Mouse (Mus musculus) thymus, adult 2 months (tissue): ENCODE measurements around the gene Skida1. TPM values are rescaled to one million over a fixed set of nuclear protein-coding genes. Genes with fewer than 3 reads are reported as not detected.
A peak's percentile ranks its signal among the peaks of the same experiment; 100 is the strongest.

Source experiments
- DNase-seq: peaks from one replicate; pipeline ENCODE4 v3.0.0; 2021
- H3K27ac ChIP-seq: fragments of 200-500 bp; 2 replicates; pipeline ENCODE4 v1.5.1; 2012; ENCODE audit warnings: low read length, control low read depth; ENCODE audit not compliant: control insufficient read depth, insufficient read depth
- H3K27me3 ChIP-seq: fragments of 200-500 bp; 2 replicates; pipeline ENCODE4 v1.6.1; 2012; ENCODE audit warnings: mild to moderate bottlenecking, low read length, moderate library complexity, mixed read lengths; ENCODE audit not compliant: control insufficient read depth, insufficient read depth
- H3K36me3 ChIP-seq: fragments of 200-500 bp; 2 replicates; pipeline ENCODE4 v1.6.1; 2012; ENCODE audit warnings: mild to moderate bottlenecking, low read length, moderate library complexity; ENCODE audit not compliant: control insufficient read depth, insufficient read depth
- H3K4me1 ChIP-seq: fragments of 200-500 bp; replicated peaks from 2 replicates; pipeline ENCODE4 v1.6.1; 2012; ENCODE audit warnings: low read length; ENCODE audit not compliant: control insufficient read depth, insufficient read depth
- H3K4me3 ChIP-seq: fragments of 200-500 bp; 2 replicates; pipeline ENCODE4 v1.5.1; 2012; ENCODE audit warnings: mild to moderate bottlenecking, low read length, control low read depth, moderate library complexity; ENCODE audit not compliant: control insufficient read depth, insufficient read depth
- CTCF ChIP-seq: fragments of 200-500 bp; IDR thresholded peaks from 2 replicates; pipeline ENCODE4 v1.5.1; 2012; ENCODE audit warnings: mild to moderate bottlenecking, control low read depth, low read length, moderate library complexity, borderline replicate concordance; ENCODE audit not compliant: control insufficient read depth, poor library complexity, insufficient read depth; ENCODE audit errors: extremely low read depth
- POLR2A ChIP-seq: fragments of 200-500 bp; IDR thresholded peaks from 2 replicates; pipeline ENCODE4 v1.6.1; 2012; ENCODE audit warnings: mild to moderate bottlenecking, low read length, control low read depth, moderate library complexity; ENCODE audit not compliant: control insufficient read depth, poor library complexity, insufficient read depth; ENCODE audit errors: extremely low read depth
- WGBS: fragments of 180-500 bp; shearing (Covaris S2); methylation state at CpG from one replicate; pipeline ENCODE4 v1.1.7; 2018; 5-methylcytosine and 5-hydroxymethylcytosine counted together
- polyA plus RNA-seq: library from polyadenylated mRNA; depleted of rRNA; stranded (reverse); fragments of >200 nt; gene quantifications from 2 replicates; pipeline ENCODE4 v1.2.3, GENCODE M21; 2012

The Skida1 gene
- polyA plus RNA-seq, 1 experiment: 0.38 TPM

DNA sequence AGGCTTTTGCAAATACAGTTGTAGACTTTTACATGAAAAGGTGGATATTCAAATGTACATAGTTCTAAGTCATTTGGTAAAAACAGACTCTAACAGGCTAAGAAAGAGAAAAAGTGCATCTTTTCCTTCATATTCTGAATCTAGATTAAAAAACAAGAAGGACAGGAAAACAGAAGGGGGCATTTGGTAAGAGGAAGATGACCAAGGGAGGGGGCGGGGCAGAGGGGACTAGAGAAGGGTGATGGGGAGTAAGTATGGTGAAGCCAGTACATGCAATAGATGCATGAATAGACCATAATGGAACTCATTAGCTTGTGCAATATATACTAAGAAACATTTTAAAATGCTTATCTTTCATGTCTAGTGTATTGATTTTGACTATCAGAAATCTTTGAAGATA, 11.5 kb upstream of the Skida1 start:
- 98% methylated on average over 1 of the region's 1 CpGs for WGBS
- TF ChIP-seq CTCF (no peak), POLR2A (no peak)
- Histone ChIP-seq H3K36me3 (no peaks in the 10 kb centered on the region), H3K4me3 (no peak overlapping the region), H3K27me3 (no peaks in the 10 kb centered on the region), H3K27ac (no peak overlapping the region), H3K4me1 (peaks cover under 1% of the 10 kb centered on the region; the same call in 1 of the 2 replicates)
- DNase-seq: no peak

DNA sequence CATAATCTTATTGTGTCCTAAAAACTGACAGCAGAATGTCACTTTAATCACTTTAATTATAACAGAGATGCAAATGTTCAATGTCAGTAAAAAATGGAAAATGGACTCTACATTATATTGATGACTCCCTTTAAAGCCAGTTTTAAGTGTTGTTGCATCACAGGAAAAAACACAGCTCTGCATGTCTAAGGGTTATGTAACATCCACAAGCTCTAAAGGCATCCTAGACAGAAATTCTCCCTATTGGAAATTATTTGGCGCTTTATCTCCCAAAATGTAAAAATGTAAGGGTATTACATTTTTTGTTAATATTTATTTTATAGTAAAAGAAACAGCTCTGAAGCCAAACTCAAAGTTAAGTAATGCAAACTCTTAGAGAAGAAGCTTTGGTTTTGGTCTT, 11.0 kb upstream of the Skida1 start:
- 97% methylated on average over 1 of the region's 1 CpGs for WGBS
- no peak overlapping the region for H3K27ac ChIP-seq
- H3K36me3 ChIP-seq: no peaks in the 10 kb centered on the region
- no peak for DNase-seq
- no peaks in the 10 kb centered on the region; the same call in 1 of the 2 replicates for H3K4me1 ChIP-seq
- no peaks in the 10 kb centered on the region for H3K27me3 ChIP-seq
- TF ChIP-seq POLR2A: no peak
- TF ChIP-seq CTCF: no peak
- H3K4me3 ChIP-seq: no peak overlapping the region

DNA sequence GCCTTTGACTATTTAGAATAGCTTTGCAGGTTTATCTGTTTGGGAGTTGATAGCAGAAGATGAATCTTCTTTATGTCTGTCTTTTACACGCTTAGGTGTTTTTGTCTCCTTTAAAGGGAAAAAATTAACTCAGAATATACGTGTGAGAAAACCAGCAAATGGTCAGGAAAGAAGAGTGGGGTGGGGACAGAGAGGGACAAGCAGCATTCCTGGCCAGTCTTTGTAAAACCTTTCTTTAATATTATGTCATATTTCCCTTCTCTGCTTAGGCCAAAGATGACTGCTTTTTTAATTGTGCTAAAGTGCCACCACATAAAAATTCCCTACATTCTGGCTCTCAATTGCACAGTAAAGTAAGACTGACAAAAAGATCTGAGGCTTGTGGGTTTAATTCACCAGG, 10.2 kb upstream of the Skida1 start:
- TF ChIP-seq CTCF (no peak), POLR2A (no peak)
- Histone ChIP-seq H3K36me3 (no peaks in the 10 kb centered on the region), H3K27ac (no peak overlapping the region), H3K27me3 (no peaks in the 10 kb centered on the region), H3K4me1 (no peaks in the 10 kb centered on the region; the same call in 1 of the 2 replicates), H3K4me3 (no peak overlapping the region)
- WGBS: 96% methylated on average over 2 of the region's 2 CpGs
- DNase-seq: no peak

DNA sequence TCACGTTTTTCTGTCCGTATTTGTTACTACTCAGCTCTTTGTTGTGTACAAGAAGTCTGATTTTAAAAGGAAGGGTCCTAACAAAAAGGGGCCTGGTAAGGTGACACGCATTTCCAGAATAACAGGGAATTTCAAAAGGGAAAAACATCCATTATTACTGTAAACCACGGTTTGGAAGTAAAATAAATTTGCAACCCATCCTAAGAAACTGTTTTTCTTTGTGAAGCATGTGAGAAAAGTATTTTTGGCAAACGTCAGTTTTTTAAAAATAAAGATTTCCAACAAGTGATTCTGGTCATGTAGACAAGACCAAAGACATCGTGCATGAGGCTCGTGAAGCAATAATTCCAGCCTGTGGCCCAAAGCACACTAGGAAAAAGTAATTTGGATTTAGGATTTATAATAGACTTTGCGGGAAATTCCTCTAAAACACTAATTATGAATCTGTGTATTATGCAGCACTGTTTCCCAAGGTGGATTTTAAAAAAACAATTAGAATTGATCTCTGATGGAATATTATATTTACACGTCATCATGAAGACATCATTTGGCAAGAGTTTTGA, 9.4 kb upstream of the Skida1 start:
- 61% methylated on average over 9 of the region's 9 CpGs for WGBS
- DNase-seq: no peak
- no peaks in the 10 kb centered on the region; the same call in 1 of the 2 replicates for H3K4me1 ChIP-seq
- H3K4me3 ChIP-seq: no peak overlapping the region
- no peak overlapping the region for H3K27ac ChIP-seq
- H3K27me3 ChIP-seq: no peaks in the 10 kb centered on the region
- H3K36me3 ChIP-seq: no peaks in the 10 kb centered on the region
- TF ChIP-seq POLR2A (no peak), CTCF (no peak)

DNA sequence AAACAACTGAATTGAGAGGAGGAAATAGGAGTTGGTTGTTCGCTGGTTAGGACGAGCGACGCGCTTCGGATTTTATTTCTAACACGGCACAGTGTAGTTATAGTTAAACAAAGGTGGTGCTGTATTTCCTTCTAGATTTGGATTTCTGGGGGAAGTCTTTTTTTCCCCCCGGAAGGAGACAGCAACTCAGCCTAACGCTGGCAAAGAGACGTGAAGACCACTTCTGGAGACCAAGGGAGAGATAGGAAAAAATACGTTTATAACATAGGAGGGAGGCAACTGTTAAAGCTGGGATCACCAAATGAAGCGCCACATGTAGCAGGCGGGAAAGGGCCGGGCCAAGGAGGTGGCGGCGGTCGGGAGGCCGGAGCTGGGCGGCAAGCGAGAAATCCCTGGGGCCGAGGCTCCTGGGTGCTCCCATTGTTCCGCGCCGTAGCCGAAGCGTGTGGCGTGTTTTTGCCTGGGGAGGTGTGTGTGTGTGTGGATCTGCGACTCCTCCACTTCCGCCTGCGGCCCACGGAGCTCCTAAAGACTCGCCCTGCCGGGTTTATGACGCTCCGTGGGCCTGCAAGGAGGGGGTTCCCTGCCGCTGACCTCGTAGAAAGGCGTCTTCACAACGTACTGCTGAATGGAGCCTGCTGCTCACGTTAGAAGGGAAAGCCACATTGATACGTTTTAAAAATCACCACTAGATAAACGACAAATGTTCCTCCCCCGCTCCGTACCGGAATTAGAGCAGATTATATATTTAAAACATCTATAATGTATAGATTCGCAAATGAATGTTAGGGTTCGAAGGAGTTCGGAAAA, 8.7 kb upstream of the Skida1 start:
- Histone ChIP-seq H3K27ac (peak overlapping the region; percentile 99), H3K4me3 (peak overlapping the region; percentile 90), H3K27me3 (no peaks in the 10 kb centered on the region), H3K36me3 (no peaks in the 10 kb centered on the region), H3K4me1 (no peaks in the 10 kb centered on the region; the same call in 1 of the 2 replicates)
- TF ChIP-seq POLR2A (0 out of 2 replicates have a peak, but pooled peaks have one; percentile 43), CTCF (no peak)
- DNase-seq: peak; percentile 70
- 2% methylated on average over 48 of the region's 48 CpGs for WGBS

DNA sequence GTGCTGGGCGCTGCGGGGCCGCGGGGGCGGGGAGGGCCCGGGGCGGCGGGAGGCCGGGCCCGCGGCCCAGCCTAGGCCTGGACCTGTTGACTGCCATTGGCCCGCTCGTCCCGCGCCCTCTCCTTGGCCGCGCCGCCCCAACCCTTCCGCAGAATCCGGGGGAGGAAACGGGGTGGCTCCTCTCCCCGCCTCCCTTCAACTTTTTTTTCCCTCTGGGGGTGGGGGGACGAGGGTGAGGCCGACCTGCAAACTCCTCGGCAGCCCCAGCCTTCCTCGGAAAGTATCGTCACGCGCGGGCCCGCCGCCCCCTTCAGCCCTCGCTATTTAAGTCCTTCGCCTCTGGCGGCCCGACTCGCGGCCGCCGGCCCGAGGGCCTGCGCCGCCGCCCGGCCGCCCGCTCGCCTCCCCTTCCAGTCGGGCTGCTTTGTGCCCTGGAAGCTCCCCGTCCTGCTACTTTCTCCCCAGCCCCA, 8.0 kb upstream of the Skida1 start:
- peak overlapping the region; percentile 90 for H3K4me3 ChIP-seq
- under 1% methylated on average over 47 of the region's 50 CpGs for WGBS
- peak; percentile 93 for DNase-seq

More for the DNA sequence above, 8.0 kb upstream of the Skida1 start:
- Histone ChIP-seq H3K27me3 (no peaks in the 10 kb centered on the region), H3K4me1 (no peaks in the 10 kb centered on the region; the same call in 1 of the 2 replicates), H3K36me3 (no peaks in the 10 kb centered on the region), H3K27ac (peak overlapping the region; percentile 99)
- peak; percentile 93 for TF ChIP-seq POLR2A
- TF ChIP-seq CTCF: peak; percentile 56; the same call in 1 of the 2 replicates
